Mouse (Mus musculus) brain, embryonic 14.5 days (tissue): ENCODE data around the gene Nipa1.

Source experiments
- CTCF ChIP-seq: fragments of 200-500 bp; IDR thresholded peaks from 2 replicates; pipeline ENCODE4 v1.5.1; 2012; ENCODE audit warnings: inconsistent platforms, mild to moderate bottlenecking, moderate library complexity, borderline replicate concordance; ENCODE audit not compliant: insufficient read depth, insufficient read length; ENCODE audit errors: extremely low read depth
- POLR2A ChIP-seq: fragments of 200-500 bp; IDR thresholded peaks from 2 replicates; pipeline ENCODE4 v1.6.1; 2012; ENCODE audit warnings: mild to moderate bottlenecking, inconsistent platforms, borderline replicate concordance; ENCODE audit not compliant: poor library complexity, insufficient read depth, insufficient read length, severe bottlenecking; ENCODE audit errors: extremely low read depth

GRCm38 (mm10) chr7:56017761-56018160, 2.0 kb downstream of the Nipa1 start:
- TF ChIP-seq CTCF = no peak
- no peak for TF ChIP-seq POLR2A
